Mouse (Mus musculus): ENCODE data around the gene Olfr96. TPM values are rescaled to one million over a fixed set of nuclear protein-coding genes. Genes with fewer than 3 reads are reported as not detected.

Olfr96 gene
- not detected in 2 replicates for total RNA-seq (2023)

DNA sequence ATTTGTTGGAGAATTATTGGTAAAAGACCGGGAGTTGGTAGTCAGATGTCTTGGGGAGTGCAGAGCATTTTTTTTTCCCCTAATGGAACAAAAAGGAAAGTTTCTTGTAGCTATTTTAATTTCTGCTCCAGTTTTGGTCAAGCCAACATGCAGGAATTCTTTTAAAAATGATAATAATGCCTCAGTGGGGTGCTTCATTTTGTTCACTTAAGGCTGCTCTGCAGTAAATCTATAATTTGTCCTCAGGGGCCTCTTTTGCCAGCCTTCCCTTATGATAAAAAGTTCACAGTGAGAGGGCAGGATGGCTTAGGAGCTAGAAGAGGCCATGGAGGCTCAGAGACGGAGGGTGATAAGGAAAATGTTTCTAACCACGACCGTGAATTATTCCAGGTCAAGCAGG lies at the start of gene Olfr96:
TSS of gene Olfr96 (plus strand) at position 301 of the 400 bp plus-strand sequence.

DNA sequence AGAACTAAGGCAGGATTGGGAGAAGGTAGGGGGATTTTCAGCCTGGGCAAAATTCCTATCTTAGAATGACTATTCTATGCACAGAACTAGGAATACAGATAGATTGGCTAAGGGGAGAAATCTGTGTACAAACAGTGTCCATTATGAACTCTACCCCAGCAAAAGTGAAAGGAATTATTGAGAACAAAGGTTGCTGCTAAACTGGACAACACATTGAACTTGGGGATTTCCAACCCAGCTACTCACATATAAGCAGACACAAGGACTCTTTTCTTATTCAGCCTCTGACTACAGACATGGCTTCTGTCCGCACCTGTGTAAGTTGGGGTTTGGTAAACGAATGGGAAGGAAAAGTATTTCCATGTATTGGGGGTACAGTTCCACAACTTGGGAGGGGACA lies 26.3 kb upstream of the Olfr96 start, which contains the start of gene Ubd:
TSS of gene Ubd (plus strand) at position 237 of the 400 bp plus-strand sequence.

DNA sequence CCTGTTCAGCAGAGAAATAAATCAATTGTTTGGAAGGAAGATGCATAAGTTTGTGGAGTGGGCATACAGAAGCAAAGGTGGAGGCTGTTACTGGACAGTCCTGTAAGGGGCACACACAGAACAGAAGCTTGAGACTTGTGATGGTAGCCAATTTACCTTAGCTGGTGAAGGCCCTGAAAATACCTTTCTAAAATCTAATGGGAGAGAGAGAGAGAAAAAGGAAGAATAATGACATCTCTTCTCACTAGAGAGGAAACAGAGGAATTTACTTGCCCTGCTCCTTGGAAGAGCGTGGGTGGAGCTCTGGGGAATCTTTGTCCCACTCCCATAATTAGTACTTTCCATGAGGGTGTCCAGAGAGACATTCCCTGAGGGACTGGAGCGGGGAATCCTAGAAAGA lies 19.1 kb upstream of the Olfr96 start, which contains the start of gene Olfr94:
TSS of gene Olfr94 (minus strand) at position 101 of the 400 bp plus-strand sequence.

DNA sequence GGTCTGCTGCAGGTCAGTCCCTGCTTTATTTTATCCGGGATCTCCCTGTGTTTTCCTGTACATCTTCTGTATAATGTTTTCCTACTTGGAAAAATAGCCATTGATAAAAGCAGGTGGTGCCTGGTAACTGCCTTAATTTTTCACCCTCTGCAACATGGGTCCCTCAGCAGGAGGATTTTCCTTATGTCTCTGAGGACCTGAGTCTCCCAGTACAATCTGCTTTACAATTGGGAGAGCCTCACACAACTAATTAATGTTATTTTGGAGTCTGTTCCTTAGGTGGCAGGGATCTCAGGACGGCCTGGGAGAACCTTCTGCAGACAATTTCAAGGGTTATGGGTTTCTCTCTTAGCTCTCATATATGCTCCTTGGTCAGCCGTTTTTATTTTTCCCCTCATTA lies 6.9 kb upstream of the Olfr96 start, which contains the start of gene Olfr95:
TSS of gene Olfr95 (minus strand) at position 101 of the 400 bp plus-strand sequence.

DNA sequence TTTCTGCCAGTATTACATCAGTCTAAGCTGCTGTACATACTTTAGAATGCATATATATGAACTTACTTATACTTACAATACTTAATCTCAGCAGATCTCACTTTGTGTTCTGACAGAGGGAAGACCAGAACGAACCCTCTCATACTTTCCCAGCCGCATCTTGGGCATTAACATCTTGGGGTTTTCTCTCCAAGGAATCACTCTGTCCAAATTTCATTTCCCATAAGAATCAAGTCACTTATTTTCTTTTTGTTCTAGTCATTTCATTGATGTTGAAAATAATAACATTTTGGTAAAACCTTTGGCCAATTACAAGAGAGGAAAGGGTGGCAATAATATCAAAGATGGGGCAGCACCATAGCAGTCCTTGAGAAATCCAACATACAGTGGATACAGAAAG lies 17.3 kb downstream of the Olfr96 start, which contains the start of gene Olfr97:
TSS of gene Olfr97 (minus strand) at position 101 of the 400 bp plus-strand sequence.

DNA sequence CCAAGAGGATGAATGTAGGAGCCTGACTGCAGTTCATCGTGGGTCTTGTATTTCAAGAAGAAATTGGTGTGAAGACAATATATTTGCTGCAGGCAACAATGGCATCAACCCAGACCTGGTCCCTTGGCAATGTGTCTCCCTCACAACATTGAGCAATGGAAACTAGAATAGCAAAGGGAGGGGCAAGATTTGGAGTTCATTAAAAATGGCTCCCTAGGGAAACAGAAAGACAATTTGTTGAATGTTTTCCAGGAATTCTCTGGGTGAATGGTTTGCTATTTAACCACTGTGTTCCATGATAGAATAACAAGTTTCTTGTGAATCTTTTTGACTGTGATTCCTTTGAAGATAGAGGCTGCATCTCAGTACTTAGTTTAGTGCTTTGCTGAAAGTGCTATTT lies 43.7 kb downstream of the Olfr96 start, which contains the start of gene Olfr98:
TSS of gene Olfr98 (minus strand) at position 124 of the 400 bp plus-strand sequence.

DNA sequence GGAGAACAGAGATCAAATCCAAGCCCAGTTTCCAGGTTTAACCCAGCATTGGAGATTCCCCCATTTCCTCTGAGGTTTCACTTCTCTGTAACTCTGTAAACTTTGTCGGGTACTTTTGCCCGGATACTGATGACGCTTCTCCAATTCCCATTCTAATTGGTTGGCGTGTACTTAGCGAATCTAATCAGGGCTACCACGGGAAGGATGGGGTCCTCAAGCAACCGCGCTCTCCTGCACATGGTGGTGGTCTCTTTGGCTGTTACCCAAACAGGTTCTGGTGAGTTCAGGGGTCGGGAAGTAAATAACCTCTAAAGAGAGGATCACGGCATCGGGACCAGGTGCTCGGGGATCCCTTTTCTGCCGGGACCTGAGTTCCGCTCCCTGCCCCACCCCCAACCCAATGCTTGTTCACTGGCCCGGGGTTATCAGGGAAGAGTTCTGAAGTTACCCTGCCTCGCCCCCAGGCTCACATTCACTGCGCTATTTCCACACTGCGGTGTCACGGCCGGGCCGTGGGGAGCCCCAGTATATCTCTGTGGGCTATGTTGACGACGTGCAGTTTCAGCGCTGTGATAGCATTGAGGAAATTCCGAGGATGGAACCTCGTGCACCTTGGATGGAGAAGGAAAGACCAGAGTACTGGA lies 50.2 kb downstream of the Olfr96 start, which contains the start of gene H2-M3:
TSS of gene H2-M3 (plus strand) at position 163 of the 644 bp plus-strand sequence.

Other genes with a start within 250 kb of the Olfr96 start
- gene 2410137M14Rik, start 238.9 kb upstream of the Olfr96 start, total RNA-seq (2023), result not detected in 2 replicates
- not detected in 2 replicates for gene H2-M5, start 230.6 kb upstream of the Olfr96 start, total RNA-seq (2023)
- gene Zfp57, start 219.0 kb upstream of the Olfr96 start, total RNA-seq (2023), result not detected in 2 replicates
- gene Mog, start 196.7 kb upstream of the Olfr96 start, total RNA-seq (2023), result not detected in 2 replicates
- gene Gabbr1, start 174.2 kb upstream of the Olfr96 start, total RNA-seq (2023), result 148 and 221 TPM in 2 replicates
- not detected in 2 replicates for gene Olfr90, start 131.6 kb upstream of the Olfr96 start, total RNA-seq (2023)
- gene Olfr91, start 121.9 kb upstream of the Olfr96 start, total RNA-seq (2023), result not detected in 2 replicates
- gene Olfr92, start 100.1 kb upstream of the Olfr96 start, total RNA-seq (2023), result not detected in 2 replicates
- gene Olfr93, start 58.7 kb upstream of the Olfr96 start, total RNA-seq (2023), result not detected in 2 replicates
- gene Ubd, start 26.3 kb upstream of the Olfr96 start, total RNA-seq (2023), result not detected in 2 replicates
- gene Olfr94, start 19.2 kb upstream of the Olfr96 start, total RNA-seq (2023), result not detected in 2 replicates
- not detected in 2 replicates for gene Olfr95, start 7.0 kb upstream of the Olfr96 start, total RNA-seq (2023)
- not detected in 2 replicates for gene Olfr97, start 17.2 kb downstream of the Olfr96 start, total RNA-seq (2023)
- gene Olfr98, start 43.6 kb downstream of the Olfr96 start, total RNA-seq (2023), result not detected in 2 replicates
- 4.4 and 4.6 TPM in 2 replicates for gene H2-M3, start 50.1 kb downstream of the Olfr96 start, total RNA-seq (2023)
- gene Olfr99, start 63.3 kb downstream of the Olfr96 start, total RNA-seq (2023), result not detected in 2 replicates
- not detected in 2 replicates for gene Olfr101, start 84.2 kb downstream of the Olfr96 start, total RNA-seq (2023)
- gene Olfr102, start 96.9 kb downstream of the Olfr96 start, total RNA-seq (2023), result not detected in 2 replicates
- not detected in 2 replicates for gene Olfr103, start 119.6 kb downstream of the Olfr96 start, total RNA-seq (2023)
- not detected in 2 replicates for gene Olfr104-ps, start 139.4 kb downstream of the Olfr96 start, total RNA-seq (2023)
- gene Olfr105-ps, start 158.9 kb downstream of the Olfr96 start, total RNA-seq (2023), result not detected in 2 replicates
- gene Olfr106-ps, start 170.2 kb downstream of the Olfr96 start, total RNA-seq (2023), result not detected in 2 replicates
- gene Olfr107, start 179.1 kb downstream of the Olfr96 start, total RNA-seq (2023), result not detected in 2 replicates
- gene Olfr108, start 225.3 kb downstream of the Olfr96 start, total RNA-seq (2023), result not detected in 2 replicates
- not detected in 2 replicates for gene Olfr109, start 238.8 kb downstream of the Olfr96 start, total RNA-seq (2023)

All from neutrophil, adult 65 days (primary cell).